Mouse (Mus musculus): ENCODE measurements around the gene Adcyap1r1.

The Adcyap1r1 gene

GRCm38 (mm10) chr6:55451771-55452371, at the start of gene Adcyap1r1:
Adcyap1r1 (plus strand) TSS chr6:55451978.
- peak; percentile 69 for DNase-seq (ENCODE audit: low spot score in 2 of 2)

- DNase-seq (ENCODE audit: low spot score in 2 of 2) = no peak
Measured at GRCm38 (mm10) chr6:55402041-55402776, 49.6 kb upstream of the Adcyap1r1 start.

- no peak for DNase-seq (ENCODE audit: low spot score in 2 of 2)
Measured at GRCm38 (mm10) chr6:55403411-55404309, 48.1 kb upstream of the Adcyap1r1 start.

GRCm38 (mm10) chr6:55404421-55404990, 47.3 kb upstream of the Adcyap1r1 start:
- no peak for DNase-seq (ENCODE audit: low spot score in 2 of 2)

- DNase-seq (ENCODE audit: low spot score in 2 of 2) = no peak
Measured at GRCm38 (mm10) chr6:55407345-55407744, 44.4 kb upstream of the Adcyap1r1 start.

GRCm38 (mm10) chr6:55410119-55410775, 41.5 kb upstream of the Adcyap1r1 start:
- DNase-seq (ENCODE audit: low spot score in 2 of 2) = no peak

- no peak for DNase-seq (ENCODE audit: low spot score in 2 of 2)
Measured at GRCm38 (mm10) chr6:55410977-55411376, 40.8 kb upstream of the Adcyap1r1 start.

GRCm38 (mm10) chr6:55416202-55416601, 35.6 kb upstream of the Adcyap1r1 start:
- no peak for DNase-seq (ENCODE audit: low spot score in 2 of 2)

- DNase-seq (ENCODE audit: low spot score in 2 of 2) = no peak
Measured at GRCm38 (mm10) chr6:55418746-55419410, 32.9 kb upstream of the Adcyap1r1 start.

GRCm38 (mm10) chr6:55420411-55420810, 31.4 kb upstream of the Adcyap1r1 start:
- no peak for DNase-seq (ENCODE audit: low spot score in 2 of 2)

GRCm38 (mm10) chr6:55420869-55421361, 30.9 kb upstream of the Adcyap1r1 start:
- no peak for DNase-seq (ENCODE audit: low spot score in 2 of 2)

GRCm38 (mm10) chr6:55432121-55432520, 19.7 kb upstream of the Adcyap1r1 start:
- DNase-seq (ENCODE audit: low spot score in 2 of 2) = no peak

GRCm38 (mm10) chr6:55434360-55434759, 17.4 kb upstream of the Adcyap1r1 start:
- peak; percentile 42 to 48 for DNase-seq (ENCODE audit: low spot score in 2 of 2)

- DNase-seq (ENCODE audit: low spot score in 2 of 2) = peak in 1 of 2 experiments; percentile 60
Measured at GRCm38 (mm10) chr6:55435266-55436159, 16.3 kb upstream of the Adcyap1r1 start.

- no peak for DNase-seq (ENCODE audit: low spot score in 2 of 2)
Measured at GRCm38 (mm10) chr6:55437919-55438318, 13.9 kb upstream of the Adcyap1r1 start.

GRCm38 (mm10) chr6:55438837-55439236, 12.9 kb upstream of the Adcyap1r1 start:
- DNase-seq (ENCODE audit: low spot score in 2 of 2) = no peak

GRCm38 (mm10) chr6:55443927-55444688, 7.7 kb upstream of the Adcyap1r1 start:
- DNase-seq (ENCODE audit: low spot score in 2 of 2) = peak in 1 of 2 experiments; percentile 63

GRCm38 (mm10) chr6:55444721-55445120, 7.1 kb upstream of the Adcyap1r1 start:
- DNase-seq (ENCODE audit: low spot score in 2 of 2) = no peak

- no peak for DNase-seq (ENCODE audit: low spot score in 2 of 2)
Measured at GRCm38 (mm10) chr6:55448199-55448598, 3.6 kb upstream of the Adcyap1r1 start.
